Mouse (Mus musculus) ES-Bruce4 (cell line): ENCODE results near the gene Olfr628. TPM values are rescaled to one million over a fixed set of nuclear protein-coding genes. Genes with fewer than 3 reads are reported as not detected.
A peak's percentile ranks its signal among the peaks of the same experiment; 100 is the strongest.
"Not testable (repeated sequence)": the region's sequence is repeated elsewhere in the genome, so short reads cannot be mapped to it uniquely, and the experiment has no call there.

Experiments used
- H3K27ac ChIP-seq: 2 replicates; pipeline ENCODE4 v1.5.1; 2012; ENCODE audit warnings: low read length, inconsistent platforms; ENCODE audit not compliant: insufficient read depth
- H3K27me3 ChIP-seq: 2 replicates; pipeline ENCODE4 v1.6.1; 2012; ENCODE audit warnings: mild to moderate bottlenecking, low read length, inconsistent platforms; ENCODE audit not compliant: control insufficient read depth, poor library complexity, insufficient read depth, severe bottlenecking
- H3K36me3 ChIP-seq: 2 replicates; pipeline ENCODE4 v1.6.1; 2012; ENCODE audit warnings: inconsistent platforms, mild to moderate bottlenecking, low read length, moderate library complexity; ENCODE audit not compliant: control insufficient read depth, poor library complexity, insufficient read depth, severe bottlenecking
- H3K4me1 ChIP-seq: one replicate; pipeline ENCODE4 v1.8.1; 2011; ENCODE audit warnings: low read length; ENCODE audit not compliant: control insufficient read depth, insufficient read depth
- H3K4me3 ChIP-seq: 2 replicates; pipeline ENCODE4 v1.5.1; 2011; ENCODE audit warnings: low read depth, mild to moderate bottlenecking, low read length
- H3K9ac ChIP-seq: 2 replicates; pipeline ENCODE4 v1.6.1; 2012; ENCODE audit warnings: low read depth, mild to moderate bottlenecking, inconsistent platforms; ENCODE audit not compliant: poor library complexity, severe bottlenecking
- H3K9me3 ChIP-seq: replicated peaks from 2 replicates; pipeline ENCODE4 v1.6.1; 2012; ENCODE audit warnings: mild to moderate bottlenecking, low read length, inconsistent platforms; ENCODE audit not compliant: control insufficient read depth, poor library complexity, insufficient read depth, severe bottlenecking
- CTCF ChIP-seq: IDR thresholded peaks from one replicate; pipeline ENCODE4 v1.8.1; 2011; ENCODE audit warnings: low read depth, low read length
- EP300 ChIP-seq: IDR thresholded peaks from 2 replicates; pipeline ENCODE4 v1.6.1; 2011; ENCODE audit warnings: low read depth, low read length; ENCODE audit not compliant: insufficient read depth
- POLR2A ChIP-seq: IDR thresholded peaks from one replicate; pipeline ENCODE4 v1.8.1; 2011; ENCODE audit warnings: low read length; ENCODE audit not compliant: insufficient read depth
- polyA plus RNA-seq: library from polyadenylated mRNA; stranded (reverse); fragments of >200 nt; gene quantifications from 2 replicates; pipeline ENCODE4 v1.2.4, GENCODE M21; 2011; ENCODE audit warnings: low read depth; ENCODE audit not compliant: missing spikeins, insufficient read depth, insufficient read length

Gene Olfr628
- polyA plus RNA-seq: not detected in 2 replicates

DNA sequence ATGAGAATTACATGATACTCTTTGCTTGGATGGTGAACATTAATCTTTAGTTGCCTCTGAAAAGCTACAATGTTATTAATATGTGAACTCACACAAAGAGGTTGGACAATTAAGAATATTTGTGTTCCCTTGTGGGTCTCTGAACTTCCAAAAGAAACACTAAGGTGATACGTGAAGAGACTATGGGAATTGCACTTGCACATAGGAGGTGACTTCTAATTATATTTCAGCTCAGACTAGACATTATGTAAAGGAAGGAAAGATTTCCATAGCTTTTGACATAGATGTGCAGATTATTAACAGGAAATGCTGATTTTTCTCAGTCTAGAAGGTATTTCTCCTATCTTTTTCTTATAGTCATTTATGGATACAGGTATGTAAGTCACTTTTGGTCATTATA lies at the start of gene Olfr628:
Gene Olfr628, plus strand, starts transcription at position 301 of the 400 bp plus-strand sequence.
- no peak for TF ChIP-seq POLR2A
- no peak for TF ChIP-seq EP300
- TF ChIP-seq CTCF: no peak
- H3K9me3 ChIP-seq: no peaks in the 10 kb centered on the region
- no peaks in the 10 kb centered on the region for H3K4me1 ChIP-seq
- H3K36me3 ChIP-seq: no peaks in the 10 kb centered on the region
- no peak within 1 kb of the TSS for H3K27ac ChIP-seq
- no peak within 1 kb of the TSS for H3K9ac ChIP-seq
- H3K4me3 ChIP-seq: no peak within 1 kb of the TSS
- no peaks in the 10 kb centered on the region for H3K27me3 ChIP-seq

DNA sequence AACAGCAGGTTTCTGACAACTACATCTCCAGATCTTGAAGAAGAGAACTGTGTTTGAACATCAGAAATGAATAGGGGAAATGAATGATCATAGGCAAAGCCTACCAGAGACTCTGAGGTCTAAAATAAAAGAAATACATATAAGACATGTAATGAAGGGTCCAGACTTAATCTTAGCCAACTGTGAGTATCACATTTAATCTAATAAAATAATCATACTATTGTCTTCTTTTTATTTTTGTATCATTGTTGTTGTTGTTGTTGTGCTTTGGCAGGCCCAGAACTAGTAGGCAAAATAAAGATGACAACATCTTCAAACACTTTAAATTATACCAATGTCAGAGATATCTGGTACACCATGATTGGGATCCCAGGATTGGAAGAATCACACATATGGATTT lies 47.8 kb upstream of the Olfr628 start, which contains the start of gene Olfr625-ps1:
Gene Olfr625-ps1, plus strand, starts transcription at position 301 of the 400 bp plus-strand sequence.
- no peak within 1 kb of the TSS for H3K9ac ChIP-seq
- H3K36me3 ChIP-seq: no peaks in the 10 kb centered on the region
- H3K27ac ChIP-seq: no peak within 1 kb of the TSS
- H3K27me3 ChIP-seq: no peaks in the 10 kb centered on the region
- no peak for TF ChIP-seq POLR2A
- TF ChIP-seq EP300: no peak
- TF ChIP-seq CTCF: no peak
- H3K4me1 ChIP-seq: no peaks in the 10 kb centered on the region
- H3K4me3 ChIP-seq: no peak within 1 kb of the TSS
- H3K9me3 ChIP-seq: no peaks in the 10 kb centered on the region

DNA sequence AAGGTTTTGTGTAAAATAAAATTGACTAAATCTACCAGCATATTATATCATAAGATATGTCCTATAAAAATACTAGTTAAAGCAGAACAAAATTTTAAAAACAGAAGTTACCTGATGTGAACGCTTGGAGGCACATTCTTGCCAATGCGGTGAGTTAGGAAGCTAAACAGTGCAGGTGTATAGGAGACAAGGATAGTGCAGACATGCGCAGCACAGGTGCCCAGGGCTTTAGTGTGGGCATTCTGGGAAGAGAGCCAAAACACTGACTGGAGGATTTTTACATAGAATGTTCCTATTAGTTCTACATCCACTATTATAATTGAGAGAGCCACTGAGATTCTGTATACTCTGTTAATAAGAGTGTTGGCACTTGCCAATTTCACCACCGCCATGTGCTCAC lies 30.7 kb upstream of the Olfr628 start:
- Histone ChIP-seq H3K9ac (no peak overlapping the region), H3K4me3 (no peak overlapping the region), H3K27me3 (no peaks in the 10 kb centered on the region), H3K4me1 (no peaks in the 10 kb centered on the region), H3K36me3 (no peaks in the 10 kb centered on the region), H3K9me3 (no peaks in the 10 kb centered on the region), H3K27ac (no peak overlapping the region)
- no peak for TF ChIP-seq EP300
- no peak for TF ChIP-seq CTCF
- no peak for TF ChIP-seq POLR2A

DNA sequence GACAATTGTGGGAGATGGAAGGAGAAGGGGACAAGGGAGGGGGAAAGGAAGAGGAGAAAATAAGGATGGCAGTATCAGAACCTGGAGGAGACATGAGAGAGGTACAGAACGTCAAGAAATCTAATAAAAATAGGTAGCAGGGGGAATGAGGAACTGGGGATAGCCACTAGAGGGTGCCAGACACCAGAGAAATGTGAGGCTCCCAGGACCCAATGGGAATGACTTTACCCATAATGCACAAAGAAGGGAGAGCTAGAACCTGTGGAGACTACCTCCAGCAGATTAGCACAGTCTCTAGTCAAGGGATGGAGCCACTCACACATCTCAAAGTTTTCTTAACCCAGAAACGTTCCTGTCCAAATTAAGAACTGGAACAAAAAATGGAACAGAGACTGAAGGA lies 18.1 kb upstream of the Olfr628 start:
- no peaks in the 10 kb centered on the region for H3K27me3 ChIP-seq
- H3K36me3 ChIP-seq: no peaks in the 10 kb centered on the region
- H3K4me3 ChIP-seq: no peak overlapping the region
- no peaks in the 10 kb centered on the region for H3K4me1 ChIP-seq
- H3K9ac ChIP-seq: no peak overlapping the region
- H3K9me3 ChIP-seq: no peaks in the 10 kb centered on the region
- no peak for TF ChIP-seq POLR2A
- TF ChIP-seq CTCF: peak; percentile 27
- no peak overlapping the region for H3K27ac ChIP-seq

DNA sequence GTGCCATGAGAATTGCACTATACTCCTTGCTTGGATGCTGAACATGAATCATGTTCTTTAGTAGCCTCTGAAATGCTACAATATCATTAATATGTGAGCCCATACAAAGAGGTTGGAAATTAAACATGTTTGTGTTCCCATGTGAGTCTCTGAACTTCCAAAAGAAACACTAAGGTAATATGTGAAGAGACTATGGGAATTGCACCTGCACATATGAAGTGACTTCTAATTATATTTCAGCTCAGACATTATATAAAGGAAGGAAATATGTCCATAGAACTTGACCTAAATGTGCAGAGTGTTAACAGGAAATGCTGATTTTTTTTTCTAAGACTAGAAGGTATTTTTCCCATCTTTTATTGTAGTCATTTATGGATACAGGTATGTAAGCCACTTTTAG lies 15.8 kb upstream of the Olfr628 start, which contains the start of gene Olfr243:
Gene Olfr243, plus strand, starts transcription at position 301 of the 400 bp plus-strand sequence.
- Histone ChIP-seq H3K4me3 (no peak within 1 kb of the TSS), H3K27ac (no peak within 1 kb of the TSS), H3K4me1 (no peaks in the 10 kb centered on the region), H3K9me3 (no peaks in the 10 kb centered on the region), H3K27me3 (no peaks in the 10 kb centered on the region), H3K36me3 (no peaks in the 10 kb centered on the region), H3K9ac (no peak within 1 kb of the TSS)
- TF ChIP-seq POLR2A (no peak), EP300 (no peak), CTCF (no peak)

DNA sequence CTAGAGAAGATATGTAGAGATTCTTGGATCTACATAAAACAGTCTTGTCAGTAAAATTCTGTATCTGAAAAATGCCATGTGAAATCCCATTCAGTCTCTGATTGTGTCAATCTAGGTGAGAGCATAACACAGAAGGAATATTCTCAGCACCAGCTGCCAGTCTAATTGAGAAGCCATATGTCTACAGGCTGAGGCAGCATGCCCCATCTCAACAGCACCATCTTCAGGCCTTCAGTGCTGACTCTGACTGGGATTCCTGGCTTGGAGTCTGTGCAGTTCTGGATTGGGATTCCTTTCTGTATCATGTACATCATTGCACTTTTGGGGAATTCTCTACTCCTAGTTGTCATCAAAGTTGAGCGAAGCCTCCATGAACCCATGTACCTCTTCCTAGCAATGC lies 13.8 kb upstream of the Olfr628 start:
- H3K9ac ChIP-seq, H3K4me1 ChIP-seq, H3K9me3 ChIP-seq, H3K27ac ChIP-seq, H3K4me3 ChIP-seq, H3K27me3 ChIP-seq, H3K36me3 ChIP-seq: not testable (repeated sequence)

DNA sequence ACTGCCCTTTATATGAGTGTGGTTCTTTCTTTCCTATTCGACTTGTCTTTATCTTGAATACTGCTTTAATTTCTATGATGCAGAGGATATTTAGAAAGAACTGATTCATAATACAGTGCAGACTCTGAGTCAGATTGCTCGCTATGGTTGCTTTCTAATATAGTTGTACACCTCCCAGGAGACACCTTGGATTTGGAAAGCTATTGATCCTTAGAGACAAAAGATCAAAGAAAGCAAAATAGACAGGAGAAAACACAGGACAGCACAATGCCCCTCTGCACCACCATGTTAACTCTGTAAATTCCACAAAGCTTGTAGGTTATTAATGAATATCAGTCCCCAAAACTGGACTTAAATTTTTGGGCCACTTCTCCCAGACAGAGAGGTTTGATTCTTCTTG lies 14.7 kb downstream of the Olfr628 start, which contains the start of gene Olfr629:
Gene Olfr629, minus strand, starts transcription at position 101 of the 400 bp plus-strand sequence.
- TF ChIP-seq POLR2A (no peak), EP300 (no peak), CTCF (no peak)
- H3K36me3 ChIP-seq: no peaks in the 10 kb centered on the region
- no peak within 1 kb of the TSS for H3K9ac ChIP-seq
- H3K27me3 ChIP-seq: no peaks in the 10 kb centered on the region
- no peak within 1 kb of the TSS for H3K27ac ChIP-seq
- no peaks in the 10 kb centered on the region for H3K4me1 ChIP-seq
- no peak within 1 kb of the TSS for H3K4me3 ChIP-seq
- no peaks in the 10 kb centered on the region for H3K9me3 ChIP-seq
